Mouse (Mus musculus): ENCODE measurements around the gene March8.

GRCm38 (mm10) chr6:116407956-116408657, 70.3 kb downstream of the March8 start:
- TF ChIP-seq CTCF (conservative IDR thresholded peaks at IDR 0.05; ENCODE audit: insufficient read depth, insufficient read length, low read depth, low read length) (no peak), POLR2A (IDR thresholded peaks at IDR 0.05; ENCODE audit: low read depth, low read length) (no peak)
